Mouse (Mus musculus) cerebellum, adult 2 months (tissue): Measurements from ENCODE around the gene Pygm. TPM values are rescaled to one million over a fixed set of nuclear protein-coding genes. Genes with fewer than 3 reads are reported as not detected.
A peak's percentile ranks its signal among the peaks of the same experiment; 100 is the strongest.

ENCODE experiments used
- DNase-seq, 2 experiments: peaks; one replicate each; pipeline ENCODE4 v3.0.0; 2021
- H3K27ac ChIP-seq: fragments of 200-500 bp; 2 replicates; pipeline ENCODE4 v1.5.1; 2012; ENCODE audit warnings: low read length, control low read depth, inconsistent platforms; ENCODE audit not compliant: insufficient read depth
- H3K27me3 ChIP-seq: fragments of 200-500 bp; 2 replicates; pipeline ENCODE4 v1.6.1; 2012; ENCODE audit warnings: inconsistent platforms, mild to moderate bottlenecking, low read length, moderate library complexity; ENCODE audit not compliant: control insufficient read depth, insufficient read depth
- H3K4me1 ChIP-seq: fragments of 200-500 bp; 2 replicates; pipeline ENCODE4 v1.6.1; 2011; ENCODE audit warnings: low read length; ENCODE audit not compliant: control insufficient read depth, insufficient read depth
- H3K4me3 ChIP-seq: fragments of 200-500 bp; replicated peaks from 2 replicates; pipeline ENCODE3; 2011; ENCODE audit warnings: mild to moderate bottlenecking, low read depth, low read length, control low read depth; ENCODE audit not compliant: insufficient read depth
- CTCF ChIP-seq: fragments of 200-500 bp; IDR thresholded peaks from 2 replicates; pipeline ENCODE4 v1.5.1; 2011; ENCODE audit warnings: low read depth, mild to moderate bottlenecking, control low read depth, low read length, moderate library complexity, borderline replicate concordance; ENCODE audit not compliant: insufficient read depth
- POLR2A ChIP-seq: fragments of 200-500 bp; IDR thresholded peaks from 2 replicates; pipeline ENCODE4 v1.6.1; 2011; ENCODE audit warnings: low read length, control low read depth, borderline replicate concordance; ENCODE audit not compliant: insufficient read depth
- WGBS: fragments of 180-500 bp; shearing (Covaris S2); methylation state at CpG from one replicate; pipeline ENCODE4 v1.1.7; 2018; 5-methylcytosine and 5-hydroxymethylcytosine counted together
- polyA plus RNA-seq: library from polyadenylated mRNA; depleted of rRNA; stranded (reverse); fragments of >200 nt; gene quantifications from 2 replicates; pipeline ENCODE4 v1.2.3, GENCODE M21; 2012

The Pygm gene
- polyA plus RNA-seq, 1 experiment = 101 TPM

- H3K4me1 ChIP-seq = peaks cover 2% of the 10 kb centered on the region; the same call in 1 of the 2 replicates
- no peaks in the 10 kb centered on the region for H3K27me3 ChIP-seq
- no peak overlapping the region for H3K27ac ChIP-seq
- TF ChIP-seq CTCF (no peak), POLR2A (no peak; the same call in 1 of the 2 replicates)
- WGBS = under 1% methylated on average over 11 of the region's 11 CpGs
- peak overlapping the region; percentile 63 for H3K4me3 ChIP-seq
- no peak for DNase-seq
Measured at GRCm38 (mm10) chr19:6363091-6363410, 21.1 kb upstream of the Pygm start.

- TF ChIP-seq CTCF = no peak
- TF ChIP-seq POLR2A = peak; percentile 59
- DNase-seq = peak; percentile 99 to 100
- WGBS = under 1% methylated on average over 85 of the region's 85 CpGs
Measured at GRCm38 (mm10) chr19:6363411-6364240, 20.6 kb upstream of the Pygm start, which contains the start of gene Sf1. Sf1 (plus strand) TSS chr19:6363690.

GRCm38 (mm10) chr19:6364317-6364725 is 19.9 kb upstream of the Pygm start:
- H3K4me1 ChIP-seq = peaks cover 2% of the 10 kb centered on the region; the same call in 1 of the 2 replicates
- peak overlapping the region; percentile 90 for H3K27ac ChIP-seq
- H3K4me3 ChIP-seq = peak overlapping the region; percentile 95
- WGBS = under 1% methylated on average over 55 of the region's 55 CpGs
- H3K27me3 ChIP-seq = no peaks in the 10 kb centered on the region
- DNase-seq = peak; percentile 93 to 95
- TF ChIP-seq POLR2A (peak; percentile 47; the same call in 1 of the 2 replicates), CTCF (no peak)

More at GRCm38 (mm10) chr19:6363411-6364240, 20.6 kb upstream of the Pygm start, which contains the start of gene Sf1:
- Histone ChIP-seq H3K27me3 (no peaks in the 10 kb centered on the region), H3K4me3 (peak within 1 kb of the TSS; percentile 95), H3K4me1 (peaks cover 2% of the 10 kb centered on the region; the same call in 1 of the 2 replicates), H3K27ac (peak within 1 kb of the TSS; percentile 90)

GRCm38 (mm10) chr19:6364842-6365241 is 19.4 kb upstream of the Pygm start:
- H3K27ac ChIP-seq = no peak overlapping the region
- H3K4me3 ChIP-seq = peak overlapping the region; percentile 95
- 1% methylated on average over 2 of the region's 2 CpGs for WGBS
- DNase-seq = no peak
- H3K4me1 ChIP-seq = peaks cover 2% of the 10 kb centered on the region; the same call in 1 of the 2 replicates
- H3K27me3 ChIP-seq = no peaks in the 10 kb centered on the region
- TF ChIP-seq POLR2A (no peak), CTCF (no peak)

- Histone ChIP-seq H3K27ac (no peak overlapping the region), H3K27me3 (no peaks in the 10 kb centered on the region; the same call in 1 of the 2 replicates), H3K4me1 (peaks cover 11% of the 10 kb centered on the region; the same call in 1 of the 2 replicates), H3K4me3 (no peak overlapping the region)
- no peak for DNase-seq
- WGBS = 69% methylated on average over 2 of the region's 2 CpGs
- no peak for TF ChIP-seq CTCF
- TF ChIP-seq POLR2A = no peak
Measured at GRCm38 (mm10) chr19:6370175-6370574, 14.0 kb upstream of the Pygm start.

DNA sequence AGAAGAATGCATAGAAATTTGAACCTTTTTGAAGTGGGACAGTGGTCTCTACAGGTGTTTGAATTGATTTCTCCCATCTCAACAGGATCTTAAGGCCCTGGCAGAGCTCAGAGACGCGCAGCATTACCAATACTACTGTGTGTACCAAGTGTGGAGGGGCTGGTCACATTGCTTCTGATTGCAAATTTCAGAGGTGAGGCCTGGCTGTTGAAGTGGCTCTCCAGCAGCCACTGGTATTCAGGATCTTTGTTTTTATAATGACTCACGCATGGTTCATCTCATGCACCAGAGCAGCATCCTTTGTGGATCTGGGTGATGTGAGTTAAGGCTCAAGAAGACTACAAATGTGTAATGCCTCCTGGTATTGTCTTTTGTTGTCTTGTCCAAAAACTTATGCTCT is 11.8 kb upstream of the Pygm start:
- H3K4me1 ChIP-seq = peaks cover 25% of the 10 kb centered on the region
- H3K27ac ChIP-seq = no peak overlapping the region
- 96% methylated on average over 3 of the region's 3 CpGs for WGBS
- TF ChIP-seq CTCF (no peak), POLR2A (no peak)
- no peak for DNase-seq
- H3K4me3 ChIP-seq = no peak overlapping the region
- no peaks in the 10 kb centered on the region; the same call in 1 of the 2 replicates for H3K27me3 ChIP-seq

DNA sequence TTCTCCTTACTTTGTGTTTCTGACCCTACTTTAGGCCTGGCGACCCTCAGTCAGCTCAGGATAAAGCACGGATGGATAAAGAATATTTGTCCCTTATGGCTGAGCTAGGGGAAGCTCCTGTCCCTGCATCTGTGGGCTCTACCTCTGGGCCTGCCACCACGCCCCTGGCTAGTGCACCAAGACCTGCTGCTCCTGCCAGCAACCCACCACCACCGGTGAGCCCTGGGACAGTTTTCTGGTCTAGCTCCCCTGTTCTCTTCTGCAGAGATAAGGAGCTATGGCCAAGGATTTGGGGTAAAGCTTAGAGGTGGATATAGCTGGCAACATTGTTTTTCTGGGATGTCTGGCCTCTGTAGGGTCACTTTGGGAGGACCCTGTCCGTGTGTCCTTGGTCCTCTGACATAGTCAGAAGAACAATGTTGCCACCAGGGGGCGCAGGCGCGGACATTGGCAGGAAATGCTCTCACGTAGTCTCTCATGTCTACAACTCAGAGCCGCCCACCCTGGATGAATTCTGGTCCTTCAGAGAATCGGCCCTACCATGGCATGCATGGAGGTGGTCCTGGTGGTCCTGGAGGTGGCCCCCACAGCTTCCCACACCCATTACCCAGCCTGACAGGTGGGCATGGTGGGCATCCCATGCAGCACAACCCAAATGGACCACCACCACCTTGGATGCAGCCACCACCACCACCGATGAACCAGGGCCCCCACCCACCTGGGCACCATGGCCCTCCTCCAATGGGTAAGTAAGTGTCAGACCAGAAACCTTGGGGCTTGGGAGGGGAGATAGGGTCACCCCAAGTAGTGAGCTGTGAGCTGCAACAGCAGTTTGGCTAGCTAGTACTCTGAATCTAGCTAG is 10.4 kb upstream of the Pygm start:
- H3K27ac ChIP-seq = no peak overlapping the region
- peak; percentile 74 to 82 for DNase-seq
- no peaks in the 10 kb centered on the region; the same call in 1 of the 2 replicates for H3K27me3 ChIP-seq
- TF ChIP-seq CTCF (peak; percentile 75), POLR2A (no peak)
- WGBS = 47% methylated on average over 12 of the region's 12 CpGs
- peaks cover 32% of the 10 kb centered on the region for H3K4me1 ChIP-seq
- no peak overlapping the region for H3K4me3 ChIP-seq

GRCm38 (mm10) chr19:6374571-6374970 is 9.6 kb upstream of the Pygm start:
- no peak for DNase-seq
- no peaks in the 10 kb centered on the region; the same call in 1 of the 2 replicates for H3K27me3 ChIP-seq
- TF ChIP-seq CTCF = no peak
- TF ChIP-seq POLR2A = no peak
- 90% methylated on average over 10 of the region's 10 CpGs for WGBS
- H3K27ac ChIP-seq = no peak overlapping the region
- H3K4me3 ChIP-seq = no peak overlapping the region
- H3K4me1 ChIP-seq = peaks cover 32% of the 10 kb centered on the region
